Mouse (Mus musculus) right cerebral cortex, adult 2 months (tissue): ENCODE measurements at regions not wholly inside any gene's neighbourhood (a gene's known extent, or its start where the extent isn't known, plus 50 kb on each side); places are given as distances from the start of the nearest gene placed in this dataset.

Experiments used
- DNase-seq, 2 experiments: peaks; one replicate each; pipeline ENCODE4 v3.0.0; 2021 to 2022; ENCODE audit warnings: low spot score in 2 of 2

GRCm38 (mm10) chr9:35360139-35361100 is 60.5 kb upstream of the Cdon start:
- peak; percentile 14 to 24 for DNase-seq

DNA sequence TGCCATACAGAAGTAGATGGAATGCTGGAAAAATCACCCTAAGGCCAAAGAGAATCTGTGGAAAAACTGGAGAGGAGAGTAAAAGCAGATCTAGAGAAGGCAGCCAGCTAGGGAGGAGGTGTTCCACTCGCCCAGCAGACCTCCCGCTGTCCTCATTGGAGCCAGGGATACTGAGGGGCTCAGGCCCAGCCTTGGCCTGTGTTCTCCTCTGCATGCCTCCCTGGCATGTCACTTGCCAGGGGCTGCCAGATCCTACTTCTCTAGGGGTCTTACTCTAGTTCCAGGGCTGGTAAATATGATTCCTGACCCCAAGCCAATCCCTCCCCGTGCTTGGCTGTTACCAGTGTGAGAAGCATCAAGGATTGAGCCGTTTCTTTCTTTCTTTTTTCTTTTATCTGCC is 59.5 kb upstream of the Cdon start:
- DNase-seq: no peak

DNA sequence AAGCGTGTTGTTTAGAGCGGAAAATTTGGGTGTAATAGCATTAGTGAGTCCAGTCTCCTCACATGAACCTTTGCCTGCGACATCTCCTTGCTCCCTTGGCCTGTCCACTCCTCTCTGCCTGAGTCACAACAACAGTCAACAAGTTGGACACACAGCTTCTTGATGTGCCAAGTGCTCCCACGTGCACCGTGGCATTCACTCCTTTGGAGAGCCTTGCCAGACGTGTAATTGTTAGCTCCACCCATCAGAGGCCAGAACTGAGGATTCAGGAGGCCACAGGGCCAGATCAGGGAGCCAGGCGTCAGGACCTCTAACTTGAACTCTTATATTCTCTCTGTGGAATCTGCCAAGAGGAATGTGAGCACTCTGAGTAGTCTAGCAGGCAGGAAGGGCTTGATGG is 58.7 kb upstream of the Cdon start:
- DNase-seq: no peak

DNA sequence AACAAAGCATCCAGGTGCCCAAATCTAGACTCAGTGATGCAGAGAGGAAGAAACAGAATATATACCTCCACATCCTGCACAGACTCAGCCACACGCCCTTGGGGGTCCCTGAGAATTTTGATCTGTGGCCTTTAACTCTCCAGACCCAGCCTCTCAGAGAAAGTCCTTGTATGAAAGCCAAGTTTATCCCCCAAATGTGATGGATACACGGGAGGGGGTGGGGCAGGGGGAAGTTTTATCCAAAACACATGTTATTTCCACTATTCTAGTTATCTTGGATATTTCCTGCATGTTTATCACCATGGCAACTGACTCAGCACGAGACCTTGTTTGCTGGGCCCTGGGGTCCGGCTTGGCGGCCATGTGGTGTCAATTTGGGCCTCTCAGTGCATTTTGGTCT is 57.8 kb upstream of the Cdon start:
- no peak for DNase-seq

DNA sequence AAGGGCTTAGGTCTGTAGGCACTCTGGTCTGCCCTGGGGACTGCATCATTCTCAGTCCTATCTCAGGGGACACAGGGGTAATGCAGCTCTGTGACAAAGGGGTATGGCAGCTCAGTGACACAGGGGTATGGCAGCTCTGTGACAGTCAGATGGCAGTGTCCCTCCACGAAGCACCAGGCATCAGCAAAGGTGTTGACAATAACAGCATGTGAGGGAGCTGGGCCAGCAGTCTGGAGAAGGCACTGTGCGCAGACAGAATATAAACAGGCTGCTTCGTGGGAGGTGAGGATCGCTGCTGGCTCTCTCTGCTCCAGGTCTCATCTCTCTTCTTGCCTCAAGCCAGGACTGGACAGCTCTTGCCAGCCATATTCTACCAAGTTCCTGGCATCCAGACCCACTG is 57.0 kb upstream of the Cdon start:
- DNase-seq: peak; percentile 18 to 24

- no peak for DNase-seq
Measured at GRCm38 (mm10) chr9:35365975-35366374, 55.0 kb upstream of the Cdon start.

DNA sequence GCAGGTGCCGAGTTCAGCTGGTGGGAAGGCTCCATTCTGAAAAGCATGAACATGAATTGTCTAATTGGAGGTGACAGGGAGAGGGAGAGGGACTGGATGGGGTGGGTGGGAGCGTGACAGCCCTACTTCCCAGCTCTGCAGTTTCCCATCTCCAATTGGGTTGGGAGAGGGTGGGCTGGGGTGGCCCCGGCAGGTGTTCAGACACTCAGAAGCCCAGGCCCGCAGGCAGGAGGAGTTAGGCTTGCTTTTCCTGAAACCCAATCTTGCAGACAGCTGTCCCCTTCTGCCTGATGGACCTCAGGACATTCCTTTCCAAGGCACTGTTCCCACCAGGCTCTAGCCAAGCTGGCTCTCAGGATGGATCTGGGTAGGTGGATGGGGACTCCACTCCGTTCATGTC is 51.9 kb upstream of the Cdon start:
- DNase-seq: no peak

DNA sequence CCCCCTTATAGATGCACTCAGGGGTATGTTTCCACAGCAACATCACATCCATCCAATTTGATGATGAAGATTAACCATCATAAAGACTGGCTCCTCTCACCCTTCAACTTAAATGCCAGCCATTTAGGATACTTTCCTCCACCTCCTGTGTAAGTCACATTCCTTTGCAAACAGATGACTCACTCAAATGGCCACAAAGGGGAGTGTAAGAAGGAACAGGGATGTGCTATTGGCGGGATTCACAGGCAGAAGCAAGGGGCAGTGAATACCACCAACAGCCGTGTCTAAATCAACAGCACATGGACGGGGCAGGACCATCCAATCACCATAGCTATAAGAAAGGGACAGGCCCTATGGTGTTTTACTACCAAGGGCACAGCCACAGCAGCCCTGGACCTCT is 50.9 kb upstream of the Cdon start:
- DNase-seq: no peak

DNA sequence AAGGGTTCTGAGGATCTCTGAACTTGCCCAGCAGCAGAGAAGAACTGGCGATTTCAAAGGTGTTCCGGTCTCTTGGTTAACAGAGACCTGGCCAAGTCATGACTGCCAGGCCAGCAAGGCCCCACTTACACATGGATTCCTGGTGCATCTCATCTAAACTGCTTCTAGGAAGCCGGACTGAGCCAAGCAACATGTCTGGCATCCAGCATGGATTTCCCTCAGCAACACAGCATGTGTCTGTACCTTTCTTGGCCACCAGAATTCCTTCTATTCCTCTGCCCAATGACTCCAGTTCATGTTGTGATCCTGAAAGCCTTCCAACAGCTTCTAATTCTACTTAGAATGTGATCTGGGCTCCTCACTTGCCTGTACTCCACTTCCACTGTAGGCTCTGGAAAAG is 50.0 kb upstream of the Cdon start:
- no peak for DNase-seq
